Mouse (Mus musculus) olfactory bulb, adult 2 months (tissue): Measurements from ENCODE around the gene Stard7.

Experiments used
- CTCF ChIP-seq: fragments of 200-500 bp; IDR thresholded peaks from 2 replicates; pipeline ENCODE4 v1.5.1; 2012; ENCODE audit warnings: low read depth, mild to moderate bottlenecking, low read length, moderate library complexity; ENCODE audit not compliant: insufficient read depth
- POLR2A ChIP-seq: fragments of 200-500 bp; IDR thresholded peaks from 2 replicates; pipeline ENCODE4 v1.6.1; 2012; ENCODE audit warnings: mild to moderate bottlenecking, low read depth, low read length, moderate library complexity; ENCODE audit not compliant: insufficient read depth

DNA sequence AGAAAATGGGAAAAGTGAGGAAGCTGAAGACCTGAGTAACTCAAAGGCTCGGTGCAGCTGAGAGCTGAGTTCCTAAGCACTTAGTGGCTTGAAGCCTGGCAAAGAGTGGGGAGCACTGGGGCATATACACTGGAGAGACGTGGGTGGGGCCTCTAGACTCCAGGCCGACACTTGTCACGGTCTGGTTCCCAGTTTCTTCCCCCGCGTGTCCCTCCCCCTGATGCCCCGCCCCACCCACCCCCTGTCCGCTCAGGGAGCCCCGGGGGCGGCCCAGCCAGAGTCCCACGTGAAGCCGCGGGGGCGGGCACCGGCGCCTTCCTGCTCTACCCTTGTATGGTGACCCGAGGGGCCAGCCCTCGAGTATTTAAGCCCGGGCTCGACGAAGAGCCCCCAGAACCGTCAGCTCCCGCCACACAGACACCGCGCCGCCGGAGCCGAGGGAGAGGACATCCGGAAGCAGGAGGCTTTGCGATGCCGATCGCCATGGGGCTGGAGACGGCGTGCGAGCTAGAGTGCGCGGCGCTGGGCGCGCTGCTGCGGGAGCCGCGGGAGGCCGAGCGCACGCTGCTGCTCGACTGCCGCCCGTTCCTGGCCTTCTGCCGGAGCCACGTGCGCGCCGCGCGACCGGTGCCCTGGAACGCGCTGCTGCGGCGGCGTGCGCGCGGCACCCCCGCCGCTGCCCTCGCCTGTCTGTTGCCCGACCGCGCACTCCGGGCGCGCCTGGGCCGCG, 65.9 kb downstream of the Stard7 start, which contains the start of gene Dusp2:
- no peak for TF ChIP-seq CTCF
- no peak for TF ChIP-seq POLR2A
